Mouse (Mus musculus): ENCODE results near the gene Dus1l.

Dus1l gene

DNA sequence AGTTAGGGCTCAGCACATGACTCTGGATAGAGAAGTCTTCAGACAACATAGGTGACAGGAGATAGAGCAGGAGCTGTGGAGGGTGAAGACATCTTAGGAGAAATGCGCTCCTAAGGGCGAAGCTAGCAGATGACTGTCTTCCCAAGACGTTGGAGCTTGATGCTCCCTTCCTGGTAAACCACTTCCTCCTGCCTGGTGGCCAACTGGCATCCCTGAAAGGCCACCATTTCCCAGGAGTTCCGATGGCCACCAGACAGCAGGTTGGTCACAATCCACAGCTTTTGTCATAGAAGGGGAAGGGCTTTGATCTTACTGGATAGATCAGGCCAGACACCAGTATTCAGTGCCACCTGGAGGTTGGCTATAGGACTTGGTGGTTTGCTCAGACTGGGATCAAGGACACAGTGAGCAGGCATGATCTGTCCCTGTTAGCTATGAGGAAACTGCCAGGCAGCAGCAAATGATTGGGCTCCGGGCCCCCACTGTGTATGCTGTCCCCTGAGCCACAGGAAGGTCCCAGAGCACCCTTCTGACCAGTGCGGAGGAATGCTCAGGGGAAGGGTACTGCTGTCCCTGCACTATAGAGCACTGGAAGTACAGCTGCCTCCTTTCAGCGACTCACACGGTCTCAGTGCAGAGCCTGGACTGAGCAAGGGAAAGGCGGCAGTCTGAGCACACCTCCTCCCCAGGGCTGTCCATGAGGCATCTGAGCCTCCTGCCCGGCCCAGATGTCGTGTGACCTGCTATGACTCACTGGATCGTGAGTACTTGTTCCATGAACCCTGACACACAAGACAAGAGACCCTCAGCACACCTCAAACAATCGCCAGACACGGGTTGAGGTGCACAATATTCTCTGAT, 34.2 kb downstream of the Dus1l start:
- Histone ChIP-seq H3K9me3 (ENCODE audit: low read length) (peaks cover 38% of the 10 kb centered on the region), H3K4me1 (replicated peaks; ENCODE audit: low read depth, low read length) (peaks cover 40% of the 10 kb centered on the region), H3K36me3 (ENCODE audit: insufficient read depth, low read length) (no peaks in the 10 kb centered on the region), H3K27me3 (ENCODE audit: insufficient read depth, low read length) (peaks cover 14% of the 10 kb centered on the region), H3K4me3 (replicated peaks; ENCODE audit: low read length) (peak overlapping the region; percentile 61)
- TF ChIP-seq POU5F1 (IDR thresholded peaks at IDR 0.05; ENCODE audit: borderline replicate concordance, low read length) (no peak), CTCF (conservative IDR thresholded peaks at IDR 0.05; ENCODE audit: low read length) (no peak), NANOG (IDR thresholded peaks at IDR 0.05; ENCODE audit: borderline replicate concordance, low read length) (no peak)

DNA sequence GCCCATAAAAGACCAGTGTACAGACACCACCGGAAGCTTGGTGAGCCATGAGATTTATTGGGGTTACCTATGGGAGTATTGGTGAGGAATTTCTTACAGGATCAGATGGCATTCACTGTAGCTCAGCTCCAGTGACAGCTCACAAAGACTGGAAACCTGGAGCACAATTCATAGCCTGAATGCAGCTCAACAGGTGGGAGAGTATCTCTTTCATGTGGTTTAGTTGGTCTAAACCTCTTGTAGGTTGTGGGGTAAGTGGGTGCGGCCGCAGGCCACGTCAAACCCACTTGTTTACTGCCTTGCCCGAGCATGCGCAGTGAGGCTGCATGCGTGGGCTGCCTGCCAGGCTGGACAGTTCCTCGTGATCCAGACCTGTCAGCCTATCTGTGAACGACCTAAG, 36.0 kb downstream of the Dus1l start:
- no peak overlapping the region for H3K4me3 ChIP-seq (replicated peaks; ENCODE audit: low read length)
- no peaks in the 10 kb centered on the region for H3K36me3 ChIP-seq (ENCODE audit: insufficient read depth, low read length)
- TF ChIP-seq NANOG (IDR thresholded peaks at IDR 0.05; ENCODE audit: borderline replicate concordance, low read length): no peak
- no peak for TF ChIP-seq POU5F1 (IDR thresholded peaks at IDR 0.05; ENCODE audit: borderline replicate concordance, low read length)
- TF ChIP-seq CTCF (conservative IDR thresholded peaks at IDR 0.05; ENCODE audit: low read length): no peak
- peaks cover 26% of the 10 kb centered on the region for H3K4me1 ChIP-seq (replicated peaks; ENCODE audit: low read depth, low read length)
- peaks cover 51% of the 10 kb centered on the region for H3K9me3 ChIP-seq (ENCODE audit: low read length)
- peaks cover 14% of the 10 kb centered on the region for H3K27me3 ChIP-seq (ENCODE audit: insufficient read depth, low read length)

DNA sequence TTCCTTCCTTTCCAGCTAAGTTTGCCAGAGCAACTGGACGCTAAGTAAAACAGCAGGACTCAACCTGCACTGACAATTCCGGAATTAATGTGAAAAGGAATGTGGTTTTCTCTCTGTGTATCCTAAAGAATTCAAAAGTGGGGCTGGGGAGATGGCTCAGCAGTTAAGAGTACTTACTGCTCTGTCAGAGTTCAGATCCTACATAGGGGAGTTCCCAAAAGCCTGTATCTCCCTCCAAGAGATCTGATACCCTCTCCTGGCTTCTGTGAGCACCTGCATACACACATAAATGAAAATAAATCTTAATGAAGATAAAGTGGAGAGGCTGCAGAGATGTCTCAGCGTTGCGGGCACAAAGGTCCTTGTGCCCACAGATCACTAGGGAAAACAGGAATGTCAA, 44.6 kb downstream of the Dus1l start:
- Histone ChIP-seq H3K27me3 (ENCODE audit: insufficient read depth, low read length) (peaks cover 4% of the 10 kb centered on the region; the same call in 1 of the 2 replicates), H3K4me1 (replicated peaks; ENCODE audit: low read depth, low read length) (peaks cover 9% of the 10 kb centered on the region), H3K4me3 (replicated peaks; ENCODE audit: low read length) (no peak overlapping the region), H3K9me3 (ENCODE audit: low read length) (peaks cover 9% of the 10 kb centered on the region), H3K36me3 (ENCODE audit: insufficient read depth, low read length) (no peaks in the 10 kb centered on the region)
- no peak for TF ChIP-seq NANOG (IDR thresholded peaks at IDR 0.05; ENCODE audit: borderline replicate concordance, low read length)
- TF ChIP-seq POU5F1 (IDR thresholded peaks at IDR 0.05; ENCODE audit: borderline replicate concordance, low read length): no peak
- TF ChIP-seq CTCF (conservative IDR thresholded peaks at IDR 0.05; ENCODE audit: low read length): no peak

DNA sequence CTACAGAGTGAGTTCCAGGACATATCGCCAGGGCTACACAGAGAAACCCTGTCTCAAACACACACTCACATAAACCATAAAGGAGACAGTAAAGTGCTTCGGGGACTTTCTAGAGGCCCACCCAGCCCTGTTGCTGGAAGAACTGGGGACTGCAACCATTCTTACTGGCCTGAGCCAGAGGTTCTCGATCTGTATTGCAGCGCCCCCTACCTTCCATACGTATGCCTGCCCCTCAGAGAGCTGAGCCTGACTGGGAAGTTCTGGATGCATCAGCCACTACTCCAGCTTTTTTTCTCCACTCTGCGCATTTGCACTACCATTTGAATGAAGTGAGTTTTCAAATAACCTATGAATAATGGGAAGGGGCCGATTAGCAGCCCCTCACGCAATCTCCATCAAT, 46.8 kb downstream of the Dus1l start:
- Histone ChIP-seq H3K9me3 (ENCODE audit: low read length) (no peaks in the 10 kb centered on the region), H3K4me3 (replicated peaks; ENCODE audit: low read length) (no peak overlapping the region), H3K27me3 (ENCODE audit: insufficient read depth, low read length) (peaks cover 7% of the 10 kb centered on the region; the same call in 1 of the 2 replicates), H3K4me1 (replicated peaks; ENCODE audit: low read depth, low read length) (peaks cover 9% of the 10 kb centered on the region), H3K36me3 (ENCODE audit: insufficient read depth, low read length) (no peaks in the 10 kb centered on the region)
- TF ChIP-seq CTCF (conservative IDR thresholded peaks at IDR 0.05; ENCODE audit: low read length): peak; percentile 65
- TF ChIP-seq NANOG (IDR thresholded peaks at IDR 0.05; ENCODE audit: borderline replicate concordance, low read length): no peak

DNA sequence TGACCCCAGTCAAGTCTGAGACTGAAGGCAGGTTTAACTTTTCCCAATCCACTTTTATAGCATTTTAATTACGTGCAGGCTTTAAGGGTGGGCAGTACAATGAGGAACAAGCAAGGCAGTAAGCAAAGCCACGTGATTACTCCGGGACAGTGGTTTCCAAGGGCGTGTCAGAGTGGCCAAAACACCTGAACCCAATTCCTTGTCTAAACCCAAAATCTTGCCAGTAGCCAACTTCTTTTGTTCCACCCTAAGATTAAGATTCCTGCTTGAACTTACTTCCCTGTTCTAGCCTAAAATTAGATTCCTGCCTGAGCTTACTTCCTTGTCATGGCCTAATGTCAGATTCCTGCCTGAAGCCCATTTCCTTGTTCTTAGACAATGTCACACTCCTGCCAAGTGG, 48.2 kb downstream of the Dus1l start:
- Histone ChIP-seq H3K36me3 (ENCODE audit: insufficient read depth, low read length) (no peaks in the 10 kb centered on the region), H3K9me3 (ENCODE audit: low read length) (no peaks in the 10 kb centered on the region), H3K4me1 (replicated peaks; ENCODE audit: low read depth, low read length) (peaks cover 9% of the 10 kb centered on the region), H3K27me3 (ENCODE audit: insufficient read depth, low read length) (peaks cover 9% of the 10 kb centered on the region), H3K4me3 (replicated peaks; ENCODE audit: low read length) (no peak overlapping the region)
- TF ChIP-seq CTCF (conservative IDR thresholded peaks at IDR 0.05; ENCODE audit: low read length) (no peak), NANOG (IDR thresholded peaks at IDR 0.05; ENCODE audit: borderline replicate concordance, low read length) (no peak)

DNA sequence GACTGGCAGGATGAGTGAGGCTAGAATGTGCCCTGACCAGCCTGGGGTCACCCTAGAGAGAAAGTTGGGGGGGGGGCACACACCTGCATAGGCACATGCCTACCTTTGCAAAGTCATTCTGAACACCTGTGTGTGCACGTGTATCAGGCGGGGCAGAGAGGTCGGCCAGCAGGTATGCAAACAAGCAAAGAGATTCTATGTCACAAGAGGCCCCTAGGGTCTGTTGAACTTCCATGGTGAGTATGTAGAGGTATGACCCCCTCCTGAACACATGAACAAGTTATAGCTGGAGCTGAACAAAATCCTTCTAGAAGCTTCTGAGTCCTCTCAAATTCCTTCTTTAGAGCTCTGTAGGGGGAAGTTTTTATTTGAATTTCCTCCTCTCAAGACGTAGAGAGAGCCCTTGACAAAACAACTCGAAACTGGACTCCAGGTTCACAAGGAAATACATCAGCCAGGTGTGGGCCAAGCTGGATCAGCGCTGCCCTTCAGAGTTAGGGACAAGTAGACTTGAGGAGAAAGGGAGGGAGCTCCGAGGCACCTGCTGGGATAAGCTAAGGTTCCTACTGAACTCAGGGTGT, 52.0 kb downstream of the Dus1l start:
- Histone ChIP-seq H3K9me3 (ENCODE audit: low read length) (no peaks in the 10 kb centered on the region), H3K36me3 (ENCODE audit: insufficient read depth, low read length) (no peaks in the 10 kb centered on the region), H3K4me1 (replicated peaks; ENCODE audit: low read depth, low read length) (no peaks in the 10 kb centered on the region; the same call in 1 of the 2 replicates), H3K27me3 (ENCODE audit: insufficient read depth, low read length) (peaks cover 13% of the 10 kb centered on the region; the same call in 1 of the 2 replicates), H3K4me3 (replicated peaks; ENCODE audit: low read length) (no peak overlapping the region)
- TF ChIP-seq POU5F1 (IDR thresholded peaks at IDR 0.05; ENCODE audit: borderline replicate concordance, low read length): no peak
- TF ChIP-seq CTCF (conservative IDR thresholded peaks at IDR 0.05; ENCODE audit: low read length): no peak
- no peak for TF ChIP-seq NANOG (IDR thresholded peaks at IDR 0.05; ENCODE audit: borderline replicate concordance, low read length)

DNA sequence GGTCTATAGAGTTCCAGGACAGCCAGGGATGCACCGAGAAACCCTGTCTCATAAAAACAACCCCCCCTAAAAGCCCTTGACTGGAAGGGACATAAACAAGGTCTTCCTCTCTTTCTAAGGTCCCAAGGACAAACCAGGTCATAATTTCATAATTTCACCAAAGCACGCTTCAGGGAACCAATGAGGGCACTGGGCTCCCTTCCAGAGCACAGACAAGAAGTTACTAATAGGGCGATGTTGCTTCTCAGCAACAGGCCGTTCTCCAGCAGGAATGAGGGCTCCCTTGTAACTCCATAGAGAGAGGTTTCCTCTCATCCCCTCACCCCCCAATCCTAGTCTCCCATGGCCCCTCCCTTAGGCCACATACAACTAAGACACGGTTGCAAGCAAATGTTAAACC, 55.2 kb downstream of the Dus1l start:
- TF ChIP-seq NANOG (IDR thresholded peaks at IDR 0.05; ENCODE audit: borderline replicate concordance, low read length) (no peak), POU5F1 (IDR thresholded peaks at IDR 0.05; ENCODE audit: borderline replicate concordance, low read length) (no peak), CTCF (conservative IDR thresholded peaks at IDR 0.05; ENCODE audit: low read length) (no peak)
- Histone ChIP-seq H3K36me3 (ENCODE audit: insufficient read depth, low read length) (no peaks in the 10 kb centered on the region), H3K4me3 (replicated peaks; ENCODE audit: low read length) (no peak overlapping the region), H3K4me1 (replicated peaks; ENCODE audit: low read depth, low read length) (peaks cover 11% of the 10 kb centered on the region), H3K27me3 (ENCODE audit: insufficient read depth, low read length) (peaks cover 10% of the 10 kb centered on the region; the same call in 1 of the 2 replicates), H3K9me3 (ENCODE audit: low read length) (no peaks in the 10 kb centered on the region)

Measured in E14TG2a.4 (cell line).